Comparison of ENCODE assay signal across 15 mouse cellular contexts in the genomic region with DNA sequence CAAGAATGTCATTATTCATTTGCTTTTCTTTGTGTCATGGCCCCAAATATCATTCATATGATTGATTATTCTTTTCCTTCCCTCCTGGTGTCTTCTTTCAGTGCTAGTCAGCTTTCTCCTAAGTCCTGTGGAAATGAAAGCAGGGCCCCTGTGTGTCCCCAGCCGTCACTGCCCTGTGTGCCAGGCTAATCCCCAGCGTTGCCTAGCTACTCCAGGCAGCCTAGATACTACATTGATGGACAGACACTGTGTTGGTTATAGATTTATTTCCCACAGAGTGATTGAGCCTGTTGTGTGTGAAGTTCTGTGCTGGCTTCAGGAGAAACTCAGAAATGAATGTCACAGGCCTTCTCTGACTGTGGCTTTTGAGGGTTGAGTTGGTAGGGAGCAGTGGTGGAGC.
"Had no signal": no experiment of that assay in that cellular context is flagged by ENCODE, and none has a peak within 500 bp of the region (broad histone marks: within the 10 kb centered on the region; RNA-seq: fewer than 3 reads in every experiment).

No protein-coding gene starts in this region.

- H3K4me1 ChIP-seq: kidney, embryonic 15.5 days; limb, embryonic 15.5 days; neural tube, embryonic 15.5 days; stomach, embryonic 15.5 days had no signal

- H3K4me3 ChIP-seq: kidney, embryonic 15.5 days; limb, embryonic 15.5 days; liver, embryonic 12.5 days; myocyte; neural tube, embryonic 15.5 days; stomach, embryonic 15.5 days had no signal

- ATAC-seq: liver, embryonic 12.5 days had no signal

- H3K27me3 ChIP-seq: kidney, embryonic 15.5 days; limb, embryonic 15.5 days; liver, embryonic 12.5 days; neural tube, embryonic 15.5 days; stomach, embryonic 15.5 days had no signal

- H3K9ac ChIP-seq: kidney, embryonic 15.5 days; limb, embryonic 15.5 days; liver, embryonic 12.5 days; lung, embryonic 14.5 days; neural tube, embryonic 15.5 days; stomach, embryonic 15.5 days had no signal

- DNase-seq: kidney, adult 18-20 months; kidney, postnatal 14 days; layer of hippocampus, postnatal 36 days; lung, embryonic 14.5 days; lung, postnatal 10 days; lung, postnatal 4 days; right cerebral cortex, postnatal 4 days; thymus, adult 2 months; thymus, postnatal 25 days had no signal

- H3K27ac ChIP-seq: kidney, embryonic 15.5 days; limb, embryonic 15.5 days; liver, embryonic 12.5 days; neural tube, embryonic 15.5 days; stomach, embryonic 15.5 days had no signal

- H3K4me2 ChIP-seq: kidney, embryonic 15.5 days; limb, embryonic 15.5 days; liver, embryonic 12.5 days; lung, embryonic 14.5 days; neural tube, embryonic 15.5 days; stomach, embryonic 15.5 days had no signal

- H3K9me3 ChIP-seq: kidney, embryonic 15.5 days; limb, embryonic 15.5 days; liver, embryonic 12.5 days; neural tube, embryonic 15.5 days; stomach, embryonic 15.5 days had no signal
